Mouse (Mus musculus): ENCODE measurements around the gene Mmp2. TPM values are rescaled to one million over a fixed set of nuclear protein-coding genes. Genes with fewer than 3 reads are reported as not detected.

Gene Mmp2
- total and polyA plus RNA-seq, 3 experiments = not detected

DNA sequence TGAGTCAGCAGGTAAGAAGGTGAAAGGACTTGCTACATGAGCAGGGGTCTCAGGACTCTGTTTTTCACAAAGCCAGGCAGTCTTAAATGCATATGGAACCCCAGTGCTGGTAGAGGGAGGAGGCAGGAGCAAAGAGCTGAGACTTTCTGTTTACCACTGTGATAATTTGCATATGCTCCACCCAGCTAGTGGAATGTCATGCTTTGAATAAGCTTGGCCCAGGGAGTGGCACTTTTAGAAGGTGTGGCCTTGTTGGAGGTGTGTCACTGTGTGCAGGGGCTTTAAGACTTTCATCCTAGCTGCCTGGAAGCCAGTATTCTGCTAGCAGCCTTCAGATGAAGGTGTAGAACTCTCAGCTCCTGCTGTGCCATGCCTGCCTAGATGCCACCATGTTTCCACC lies 5.9 kb upstream of the Mmp2 start:
- Histone ChIP-seq H3K9me3 (replicated peaks; ENCODE audit: low read length) (peaks cover 85% of the 10 kb centered on the region), H3K27ac (ENCODE audit: insufficient read depth, low read depth) (no peak overlapping the region), H3K4me1 (ENCODE audit: control insufficient read depth in 1 of 2, insufficient read depth in 2 of 2) (no peaks in the 10 kb centered on the region), H3K36me3 (replicated peaks in 1 of 2; ENCODE audit: control insufficient read depth in 1 of 2, insufficient read depth in 1 of 2, low read length in 1 of 2) (no peaks in the 10 kb centered on the region), H3K79me2 (replicated peaks; ENCODE audit: control insufficient read depth, extremely low read depth, insufficient read depth, poor library complexity, severe bottlenecking) (no peaks in the 10 kb centered on the region), H3K9ac (ENCODE audit: insufficient read depth, low read depth) (no peak overlapping the region), H3K4me2 (ENCODE audit: insufficient read depth, low read depth, poor library complexity, severe bottlenecking) (no peak overlapping the region), H3K27me3 (replicated peaks) (no peaks in the 10 kb centered on the region), H3K4me3 (replicated peaks in 1 of 3; ENCODE audit: low read depth in 2 of 3, low read length in 2 of 3, poor library complexity in 1 of 3) (no peak overlapping the region)
- DNase-seq (ENCODE audit: extremely low read depth) = no peak
- TF ChIP-seq MAZ (IDR thresholded peaks at IDR 0.05; ENCODE audit: low read depth, low read length) (no peak), CHD2 (IDR thresholded peaks at IDR 0.05; ENCODE audit: low read length) (no peak), HCFC1 (IDR thresholded peaks at IDR 0.05; ENCODE audit: low read depth, low read length) (no peak), ZNF384 (IDR thresholded peaks at IDR 0.05; ENCODE audit: low read depth, low read length) (no peak), ZMIZ1 (IDR thresholded peaks at IDR 0.05; ENCODE audit: low read depth, low read length) (no peak), UBTF (IDR thresholded peaks at IDR 0.05; ENCODE audit: low read depth, low read length) (no peak), POLR2A (IDR thresholded peaks at IDR 0.05; ENCODE audit: low read depth, low read length) (no peak), TBP (conservative IDR thresholded peaks at IDR 0.05; ENCODE audit: low read depth, low read length) (no peak), NRF1 (IDR thresholded peaks at IDR 0.05; ENCODE audit: low read depth, low read length) (no peak), IRF4 (IDR thresholded peaks at IDR 0.05; ENCODE audit: low read depth, low read length) (no peak), CHD1 (IDR thresholded peaks at IDR 0.05; ENCODE audit: low read depth, low read length) (no peak), SMC3 (IDR thresholded peaks at IDR 0.05; ENCODE audit: low read depth, low read length) (no peak), NELFE (IDR thresholded peaks at IDR 0.05; ENCODE audit: low read depth, low read length) (no peak)
- dilution Hi-C loops (cut with MboI; ENCODE audit: extremely low pct_ligation_motif_present, extremely low pct_unique_long_range_greater_than_20kb, low sequenced_read_pairs) = no loop called here
- in situ Hi-C loops (cut with MboI; ENCODE audit: low pct_ligation_motif_present, low pct_unique_long_range_greater_than_20kb, low sequenced_read_pairs) = no loop called here

DNA sequence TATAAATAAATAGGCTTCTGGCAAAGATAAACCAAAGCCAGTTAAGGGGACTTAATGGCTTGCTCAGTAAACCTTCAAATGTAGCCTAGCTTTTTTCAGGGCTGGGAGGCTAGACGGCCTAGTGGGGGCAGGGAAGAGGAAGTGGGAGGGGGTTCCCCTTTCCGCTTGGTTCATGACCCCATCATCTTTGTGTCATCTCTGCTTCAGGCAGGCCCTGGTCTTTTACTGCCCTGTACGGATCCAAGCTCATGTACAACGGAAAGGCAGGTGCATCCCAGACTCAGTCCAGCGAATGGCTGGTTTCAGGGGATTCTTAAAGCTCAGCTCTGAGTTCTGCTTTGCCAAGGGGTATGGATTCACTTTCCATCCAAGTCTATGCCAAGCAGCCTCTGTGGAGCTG lies 4.7 kb upstream of the Mmp2 start:
- H3K9me3 ChIP-seq (replicated peaks; ENCODE audit: low read length) = peaks cover 88% of the 10 kb centered on the region
- no peak overlapping the region for H3K4me2 ChIP-seq (ENCODE audit: insufficient read depth, low read depth, poor library complexity, severe bottlenecking)
- dilution Hi-C loops (cut with MboI; ENCODE audit: extremely low pct_ligation_motif_present, extremely low pct_unique_long_range_greater_than_20kb, low sequenced_read_pairs) = no loop called here
- no peaks in the 10 kb centered on the region for H3K27me3 ChIP-seq (replicated peaks)
- H3K36me3 ChIP-seq (replicated peaks in 1 of 2; ENCODE audit: control insufficient read depth in 1 of 2, insufficient read depth in 1 of 2, low read length in 1 of 2) = no peaks in the 10 kb centered on the region
- H3K27ac ChIP-seq (ENCODE audit: insufficient read depth, low read depth) = no peak overlapping the region
- no peaks in the 10 kb centered on the region for H3K79me2 ChIP-seq (replicated peaks; ENCODE audit: control insufficient read depth, extremely low read depth, insufficient read depth, poor library complexity, severe bottlenecking)
- DNase-seq (ENCODE audit: extremely low read depth) = no peak
- no peak overlapping the region for H3K4me3 ChIP-seq (replicated peaks in 1 of 3; ENCODE audit: low read depth in 2 of 3, low read length in 2 of 3, poor library complexity in 1 of 3)
- in situ Hi-C loops (cut with MboI; ENCODE audit: low pct_ligation_motif_present, low pct_unique_long_range_greater_than_20kb, low sequenced_read_pairs) = no loop called here
- H3K4me1 ChIP-seq (ENCODE audit: control insufficient read depth in 1 of 2, insufficient read depth in 2 of 2) = no peaks in the 10 kb centered on the region
- H3K9ac ChIP-seq (ENCODE audit: insufficient read depth, low read depth) = no peak overlapping the region
- TF ChIP-seq MXI1 (IDR thresholded peaks at IDR 0.05; ENCODE audit: low read depth, low read length) = no peak
- no peak for TF ChIP-seq E2F4 (IDR thresholded peaks at IDR 0.05; ENCODE audit: insufficient replicate concordance, low read depth, low read length)
- no peak for TF ChIP-seq ZNF384 (IDR thresholded peaks at IDR 0.05; ENCODE audit: low read depth, low read length)
- no peak for TF ChIP-seq SIN3A (IDR thresholded peaks at IDR 0.05; ENCODE audit: low read length)
- no peak for TF ChIP-seq GABPA (IDR thresholded peaks at IDR 0.05; ENCODE audit: insufficient replicate concordance, low read depth, low read length)
- no peak for TF ChIP-seq UBTF (IDR thresholded peaks at IDR 0.05; ENCODE audit: low read depth, low read length)
- no peak for TF ChIP-seq CTCF (conservative IDR thresholded peaks at IDR 0.05 in 1 of 2, IDR thresholded peaks at IDR 0.05 in 1 of 2; ENCODE audit: low read depth in 2 of 2, low read length in 2 of 2)
- TF ChIP-seq CHD2 (IDR thresholded peaks at IDR 0.05; ENCODE audit: low read length) = no peak
- TF ChIP-seq ZKSCAN1 (IDR thresholded peaks at IDR 0.05; ENCODE audit: borderline replicate concordance, low read depth, low read length) = no peak
- TF ChIP-seq IRF4 (IDR thresholded peaks at IDR 0.05; ENCODE audit: low read depth, low read length) = no peak
- no peak for TF ChIP-seq MAZ (IDR thresholded peaks at IDR 0.05; ENCODE audit: low read depth, low read length)
- no peak for TF ChIP-seq SMC3 (IDR thresholded peaks at IDR 0.05; ENCODE audit: low read depth, low read length)

Data from CH12.LX (cell line).